In genomic region chr17:70991706-70992625, GRCm38 (mm10) we compare ENCODE assay signal across 9 mouse cellular contexts. TPM values are rescaled to one million over a fixed set of nuclear protein-coding genes. Genes with fewer than 3 reads are reported as not detected.
DNase-seq lines count a peak whose midpoint lies in the region; ATAC-seq lines count a peak whose summit lies in the region.
"Had no signal": no experiment of that assay in that cellular context is flagged by ENCODE, and none has a peak within 500 bp of the region (broad histone marks: within the 10 kb centered on the region; RNA-seq: fewer than 3 reads in every experiment).

No protein-coding gene starts in this region.

- H3K4me1 ChIP-seq in neural tube, embryonic 13.5 days (replicated peaks) = peaks cover 32% of the 10 kb centered on the region
- peaks cover 34% of the 10 kb centered on the region for H3K4me1 ChIP-seq in neural tube, embryonic 15.5 days
- peaks cover 47% of the 10 kb centered on the region for H3K4me1 ChIP-seq in intestine, embryonic 14.5 days (replicated peaks; ENCODE audit: control insufficient read depth, insufficient read depth, low read length)

- no peak overlapping the region for H3K27ac ChIP-seq in neural tube, embryonic 13.5 days (replicated peaks)
- H3K27ac ChIP-seq in neural tube, embryonic 15.5 days (replicated peaks) = no peak overlapping the region
- peak overlapping the region; percentile 95 for H3K27ac ChIP-seq in intestine, embryonic 14.5 days (ENCODE audit: low read depth)

- ATAC-seq in neural tube, embryonic 13.5 days (ENCODE audit: low read depth) = no peak
- ATAC-seq in neural tube, embryonic 15.5 days (ENCODE audit: low FRiP score) = no peak
- ATAC-seq in intestine, embryonic 14.5 days (replicated peaks; ENCODE audit: low FRiP score, low TSS enrichment, low read depth) = no peak
- no peak for ATAC-seq in inflammation-experienced regulatory T-cells, adult 6 months

- H3K36me3 ChIP-seq in neural tube, embryonic 13.5 days = peaks cover 40% of the 10 kb centered on the region
- peaks cover 16% of the 10 kb centered on the region for H3K36me3 ChIP-seq in neural tube, embryonic 15.5 days
- H3K36me3 ChIP-seq in intestine, embryonic 14.5 days (ENCODE audit: control insufficient read depth, insufficient read depth, low read length) = peaks cover 47% of the 10 kb centered on the region

- 91% methylated on average over 16 of the region's 16 CpGs for WGBS in neural tube, embryonic 13.5 days
- 85% methylated on average over 16 of the region's 16 CpGs for WGBS in neural tube, embryonic 15.5 days
- WGBS in intestine, embryonic 14.5 days = 80% methylated on average over 16 of the region's 16 CpGs

- no peak overlapping the region for H3K9ac ChIP-seq in neural tube, embryonic 13.5 days
- no peak overlapping the region for H3K9ac ChIP-seq in neural tube, embryonic 15.5 days (replicated peaks)
- no peak overlapping the region for H3K9ac ChIP-seq in intestine, embryonic 14.5 days (ENCODE audit: low read length)

- H3K9me3 ChIP-seq in neural tube, embryonic 13.5 days = no peaks in the 10 kb centered on the region
- H3K9me3 ChIP-seq in neural tube, embryonic 15.5 days (replicated peaks) = no peaks in the 10 kb centered on the region
- no peaks in the 10 kb centered on the region for H3K9me3 ChIP-seq in intestine, embryonic 14.5 days (ENCODE audit: control insufficient read depth, low read length)
- H3K9me3 ChIP-seq: G1E had no signal

- peak overlapping the region; percentile 69 for H3K4me2 ChIP-seq in neural tube, embryonic 13.5 days
- H3K4me2 ChIP-seq in neural tube, embryonic 15.5 days = no peak overlapping the region
- H3K4me2 ChIP-seq in intestine, embryonic 14.5 days (ENCODE audit: low read length) = no peak overlapping the region

- 0 out of 2 replicates have a peak overlapping the region, but pooled peaks have one; percentile 86 for H3K4me3 ChIP-seq in neural tube, embryonic 13.5 days
- no peak overlapping the region for H3K4me3 ChIP-seq in neural tube, embryonic 15.5 days (replicated peaks)
- H3K4me3 ChIP-seq in intestine, embryonic 14.5 days (ENCODE audit: low read depth, low read length) = no peak overlapping the region

- H3K27me3 ChIP-seq in neural tube, embryonic 13.5 days = no peaks in the 10 kb centered on the region
- H3K27me3 ChIP-seq in neural tube, embryonic 15.5 days (replicated peaks) = no peaks in the 10 kb centered on the region
- H3K27me3 ChIP-seq in intestine, embryonic 14.5 days (replicated peaks; ENCODE audit: control insufficient read depth, insufficient read depth, low read length) = no peaks in the 10 kb centered on the region

- peak; percentile 42 to 52 for DNase-seq in cerebellum, postnatal 10 days
- DNase-seq in cerebellum, adult 9-11 months = no peak
- no peak for DNase-seq in intestine, embryonic 14.5 days (ENCODE audit: low spot score)
- peak; percentile 72 for DNase-seq in lung, postnatal 36 days
- DNase-seq in frontal cortex, postnatal 36 days (ENCODE audit: low spot score in 2 of 2) = no peak

RNA-seq across cellular contexts. Expression of gene Myom1, which starts 10.5 kb away (rescaled TPM):
- polyA plus RNA-seq in neural tube, embryonic 13.5 days (2015; fragmentation: Nextera tagmentation; extraction: Ambion mirVana) = 1.7 and 2.8 TPM in 2 replicates
- 3.3 and 3.6 TPM in 2 replicates for polyA plus RNA-seq in neural tube, embryonic 15.5 days (2015; fragmentation: Nextera tagmentation; extraction: Ambion mirVana)
- 18.5 and 20.1 TPM in 2 replicates for polyA plus RNA-seq in intestine, embryonic 14.5 days (2014; fragmentation: Nextera tagmentation; extraction: Ambion mirVana)
- under 1 TPM in 1 of 3 experiments, not detected in 2; 0.34 TPM for polyA plus RNA-seq in inflammation-experienced regulatory T-cells, adult 6 months (2017; shearing (Covaris generic))

RNA-seq across cellular contexts. Expression of gene Myl12a, which starts 10.7 kb away (rescaled TPM):
- polyA plus RNA-seq in neural tube, embryonic 13.5 days (2015; fragmentation: Nextera tagmentation; extraction: Ambion mirVana) = 171 and 203 TPM in 2 replicates
- polyA plus RNA-seq in neural tube, embryonic 15.5 days (2015; fragmentation: Nextera tagmentation; extraction: Ambion mirVana) = 103 and 187 TPM in 2 replicates
- 536 and 581 TPM in 2 replicates for polyA plus RNA-seq in intestine, embryonic 14.5 days (2014; fragmentation: Nextera tagmentation; extraction: Ambion mirVana)
- polyA plus RNA-seq in inflammation-experienced regulatory T-cells, adult 6 months (2017; shearing (Covaris generic)) = 100 to 1,000 TPM; 630 to 948 (median 795) TPM

Comparison
In these comparisons a context has a peak if more than half of its experiments do, and no peak if none do; other contexts are left out.
1. DNase-seq: peak in cerebellum, postnatal 10 days (2 of 2) and lung, postnatal 36 days (single experiment); none in cerebellum, adult 9-11 months (single experiment), intestine, embryonic 14.5 days (single experiment) and frontal cortex, postnatal 36 days (0 of 2).